Mouse (Mus musculus): ENCODE measurements at regions not wholly inside any gene's neighbourhood (a gene's known extent, or its start where the extent isn't known, plus 50 kb on each side); places are given as distances from the start of the nearest gene placed in this dataset.

DNA sequence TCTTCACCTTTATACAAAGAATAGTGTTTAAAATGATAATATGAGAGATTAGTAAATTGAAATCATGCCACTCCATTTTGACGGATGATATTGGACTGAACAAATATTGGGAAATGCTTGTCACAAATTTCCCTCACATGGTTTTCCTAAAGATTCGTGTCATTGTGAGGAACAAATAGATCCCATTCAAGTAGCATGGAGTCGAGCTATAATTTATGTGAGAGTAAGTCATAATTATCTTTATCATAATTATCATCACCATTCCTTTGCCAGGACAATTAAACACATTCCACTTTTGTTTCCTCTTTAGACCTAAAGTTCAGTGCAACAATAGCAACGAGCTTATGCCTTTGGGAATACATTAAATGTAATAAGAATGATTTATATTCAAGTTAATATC, 370.5 kb downstream of the Cdh11 start:
- no peak for DNase-seq (ENCODE audit: low read depth)
- TF ChIP-seq CTCF (IDR thresholded peaks at IDR 0.05; ENCODE audit: borderline replicate concordance, extremely low read depth, insufficient read depth, insufficient read length), result no peak
- TF ChIP-seq POLR2A (IDR thresholded peaks at IDR 0.05; ENCODE audit: borderline replicate concordance, extremely low read depth, insufficient read depth, insufficient read length, poor library complexity, severe bottlenecking), result no peak

DNA sequence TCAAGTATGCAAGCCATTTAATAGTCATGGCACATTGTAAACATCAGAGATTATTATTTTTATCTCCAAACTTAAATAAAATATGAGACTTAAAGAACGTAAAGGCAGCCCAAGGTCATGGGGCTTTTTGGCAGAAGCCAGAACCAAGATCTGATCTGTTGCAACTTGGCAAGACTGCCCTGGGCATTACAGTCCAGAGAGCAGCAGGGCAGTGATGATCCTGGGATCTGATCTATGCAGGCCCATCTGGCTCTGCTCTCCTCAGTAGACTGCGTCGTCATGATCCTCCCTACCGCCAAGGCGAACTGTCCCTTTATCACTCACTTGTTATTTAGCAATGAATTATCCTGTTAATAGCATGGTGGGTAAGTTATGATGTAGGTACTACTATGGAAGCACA, 372.0 kb downstream of the Cdh11 start:
- TF ChIP-seq CTCF (IDR thresholded peaks at IDR 0.05; ENCODE audit: borderline replicate concordance, extremely low read depth, insufficient read depth, insufficient read length), result no peak
- no peak for TF ChIP-seq POLR2A (IDR thresholded peaks at IDR 0.05; ENCODE audit: borderline replicate concordance, extremely low read depth, insufficient read depth, insufficient read length, poor library complexity, severe bottlenecking)
- DNase-seq (ENCODE audit: low read depth), result no peak

DNA sequence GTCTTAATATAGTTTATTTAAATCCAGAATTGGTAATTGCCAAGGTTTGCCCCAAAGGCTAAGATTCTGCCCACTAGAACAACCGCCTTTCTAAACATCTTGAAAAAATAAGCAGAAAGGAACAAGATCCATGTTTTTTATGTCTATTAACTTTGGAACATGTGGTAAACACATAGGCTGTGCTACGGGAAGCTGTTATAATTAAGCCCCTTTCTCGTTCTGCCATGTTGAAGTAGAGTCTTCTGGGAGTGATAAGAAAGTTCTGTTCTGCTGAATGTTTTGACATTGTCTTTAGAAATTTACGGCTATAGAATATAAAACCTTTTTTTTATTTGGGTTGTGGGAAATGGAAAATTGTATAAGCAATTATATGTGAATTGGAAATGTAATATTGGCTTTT, 397.9 kb downstream of the Cdh11 start:
- TF ChIP-seq CTCF (IDR thresholded peaks at IDR 0.05; ENCODE audit: borderline replicate concordance, extremely low read depth, insufficient read depth, insufficient read length), result no peak
- TF ChIP-seq POLR2A (IDR thresholded peaks at IDR 0.05; ENCODE audit: borderline replicate concordance, extremely low read depth, insufficient read depth, insufficient read length, poor library complexity, severe bottlenecking), result no peak
- DNase-seq (ENCODE audit: low read depth), result no peak

- TF ChIP-seq CTCF (IDR thresholded peaks at IDR 0.05; ENCODE audit: borderline replicate concordance, extremely low read depth, insufficient read depth, insufficient read length) (no peak), POLR2A (IDR thresholded peaks at IDR 0.05; ENCODE audit: borderline replicate concordance, extremely low read depth, insufficient read depth, insufficient read length, poor library complexity, severe bottlenecking) (no peak)
- no peak for DNase-seq (ENCODE audit: low read depth)
Observed at GRCm38 (mm10) chr8:102345392-102345791, 440.1 kb downstream of the Cdh11 start.

DNA sequence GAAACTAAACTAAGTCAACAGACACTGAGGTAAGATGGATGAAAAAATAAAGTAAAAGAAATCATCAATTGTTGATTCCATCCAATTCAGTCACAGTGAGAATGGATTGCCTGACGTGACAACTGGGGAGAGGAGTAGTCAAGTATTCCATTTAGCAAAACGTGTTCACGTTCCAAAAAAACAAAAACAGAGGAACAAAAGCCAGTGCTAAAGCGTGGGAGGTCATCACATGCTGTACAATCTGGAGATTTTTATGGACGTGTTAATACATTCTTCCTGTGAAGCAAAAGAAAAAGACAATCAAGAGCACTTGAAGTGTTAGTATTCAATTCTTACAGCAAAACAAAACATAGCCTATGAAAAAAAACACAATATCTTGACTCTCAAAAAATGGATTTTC, 452.9 kb downstream of the Cdh11 start:
- TF ChIP-seq POLR2A (IDR thresholded peaks at IDR 0.05; ENCODE audit: borderline replicate concordance, extremely low read depth, insufficient read depth, insufficient read length, poor library complexity, severe bottlenecking) (no peak), CTCF (IDR thresholded peaks at IDR 0.05; ENCODE audit: borderline replicate concordance, extremely low read depth, insufficient read depth, insufficient read length) (no peak)
- DNase-seq (ENCODE audit: low read depth), result no peak

- peak; percentile 25 for DNase-seq (ENCODE audit: low read depth)
- TF ChIP-seq CTCF (IDR thresholded peaks at IDR 0.05; ENCODE audit: borderline replicate concordance, extremely low read depth, insufficient read depth, insufficient read length) (no peak), POLR2A (IDR thresholded peaks at IDR 0.05; ENCODE audit: borderline replicate concordance, extremely low read depth, insufficient read depth, insufficient read length, poor library complexity, severe bottlenecking) (no peak)
Observed at GRCm38 (mm10) chr8:102331151-102331550, 454.3 kb downstream of the Cdh11 start.

DNA sequence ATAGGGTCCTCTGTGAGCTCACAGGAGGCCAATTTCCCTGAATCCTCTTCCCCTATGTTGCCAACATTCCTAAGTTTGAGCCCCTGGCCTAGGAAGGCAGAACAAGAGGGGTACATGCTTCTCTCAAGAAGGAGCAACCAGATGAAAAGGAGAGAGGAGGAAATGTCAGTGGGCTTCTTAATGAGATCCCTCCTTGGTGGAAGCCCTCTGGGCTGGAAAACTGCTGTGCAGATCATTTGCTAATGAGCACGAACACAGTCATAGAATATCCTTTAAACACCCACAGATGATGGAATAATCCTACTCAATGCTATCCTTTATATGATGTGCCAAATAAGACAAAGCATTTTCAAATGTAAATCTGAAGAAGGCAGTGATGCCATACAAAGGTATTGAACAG, 455.5 kb downstream of the Cdh11 start:
- DNase-seq (ENCODE audit: low read depth), result peak; percentile 60
- no peak for TF ChIP-seq POLR2A (IDR thresholded peaks at IDR 0.05; ENCODE audit: borderline replicate concordance, extremely low read depth, insufficient read depth, insufficient read length, poor library complexity, severe bottlenecking)

All from brain, embryonic 14.5 days (tissue).